Mouse (Mus musculus) embryonic fibroblast, embryonic 13.5 days (primary cell): ENCODE measurements at regions not wholly inside any gene's neighbourhood (a gene's known extent, or its start where the extent isn't known, plus 50 kb on each side); places are given as distances from the start of the nearest gene placed in this dataset.
"Not testable (repeated sequence)": the region's sequence is repeated elsewhere in the genome, so short reads cannot be mapped to it uniquely, and the experiment has no call there.

Experiments
- H3K27ac ChIP-seq: 2 replicates; pipeline ENCODE4 v1.5.1; 2012; ENCODE audit warnings: low read length, control low read depth, inconsistent platforms; ENCODE audit not compliant: insufficient read depth
- H3K4me1 ChIP-seq: 2 replicates; pipeline ENCODE4 v1.6.1; 2011; ENCODE audit warnings: low read length; ENCODE audit not compliant: control insufficient read depth, insufficient read depth
- H3K4me3 ChIP-seq: 2 replicates; pipeline ENCODE4 v1.5.1; 2011; ENCODE audit warnings: mild to moderate bottlenecking, control low read depth, low read length; ENCODE audit not compliant: insufficient read depth
- CTCF ChIP-seq: IDR thresholded peaks from 2 replicates; pipeline ENCODE4 v1.5.1; 2011; ENCODE audit warnings: mild to moderate bottlenecking, control low read depth, low read length, moderate library complexity, borderline replicate concordance; ENCODE audit not compliant: insufficient read depth
- POLR2A ChIP-seq: IDR thresholded peaks from 2 replicates; pipeline ENCODE4 v1.6.1; 2011; ENCODE audit warnings: low read depth, mild to moderate bottlenecking, control low read depth, low read length, moderate library complexity

DNA sequence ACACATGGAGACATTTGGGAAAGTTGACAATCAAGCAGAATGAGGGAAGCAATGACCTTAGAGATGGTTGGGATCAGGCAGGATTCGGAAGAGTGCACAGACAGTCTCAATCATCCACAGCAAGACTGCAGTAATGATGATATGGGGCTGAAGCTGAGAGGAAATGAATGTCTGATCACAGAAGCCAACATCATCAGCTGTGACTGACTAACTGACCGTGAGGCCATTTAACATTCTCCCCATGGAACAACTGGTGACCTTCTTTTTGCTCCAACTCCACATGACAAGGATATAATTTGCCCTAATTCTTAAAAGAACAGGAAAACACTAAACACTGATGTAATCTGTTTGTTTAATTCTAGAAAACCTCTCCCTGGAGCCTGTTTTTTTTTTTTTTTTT, 157.3 kb upstream of the P2ry1 start:
- Histone ChIP-seq H3K4me3 (no peak overlapping the region), H3K4me1 (no peaks in the 10 kb centered on the region), H3K27ac (no peak overlapping the region)
- TF ChIP-seq CTCF (no peak), POLR2A (no peak)

DNA sequence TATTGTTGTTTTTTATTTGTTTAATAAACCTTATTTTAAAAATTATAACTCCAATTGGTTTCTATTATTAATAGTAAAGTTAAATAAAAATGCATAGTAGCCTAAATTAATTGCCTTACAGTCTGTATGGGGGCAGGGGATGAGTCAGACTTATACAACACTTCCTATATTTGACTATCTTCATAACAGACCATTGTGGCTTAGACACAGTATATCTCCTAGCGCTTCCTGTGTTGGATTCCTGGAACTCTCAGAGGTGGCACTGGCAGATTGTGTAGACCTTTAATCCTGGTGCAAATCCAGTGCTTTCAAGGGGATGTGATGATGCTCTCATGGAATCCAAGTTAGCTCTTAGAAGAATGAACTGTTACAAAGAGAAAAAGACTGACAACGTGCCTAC, 154.2 kb upstream of the P2ry1 start:
- H3K4me3 ChIP-seq = no peak overlapping the region
- H3K27ac ChIP-seq = no peak overlapping the region
- TF ChIP-seq POLR2A (no peak), CTCF (no peak)
- no peaks in the 10 kb centered on the region for H3K4me1 ChIP-seq

DNA sequence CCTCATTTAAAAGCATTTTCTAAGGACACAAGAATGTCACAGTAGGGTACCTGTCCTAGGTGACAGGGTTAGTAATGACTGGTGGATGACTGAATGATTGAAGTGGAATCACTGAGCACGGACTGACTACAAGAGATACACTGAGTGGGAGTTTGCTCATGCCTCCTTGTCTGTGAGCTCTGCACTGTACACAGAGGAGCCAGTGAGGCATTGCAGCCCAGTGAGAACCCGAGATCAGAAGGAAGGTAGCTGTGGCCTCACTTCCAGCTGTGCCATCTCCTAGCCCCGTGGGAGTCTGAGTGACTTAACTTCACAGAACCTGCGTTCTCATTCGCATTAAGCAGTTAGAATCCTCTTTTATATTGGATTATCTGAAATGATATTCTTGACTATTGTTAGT, 148.8 kb upstream of the P2ry1 start:
- H3K27ac ChIP-seq = no peak overlapping the region
- no peak overlapping the region for H3K4me3 ChIP-seq
- TF ChIP-seq POLR2A = no peak
- H3K4me1 ChIP-seq = no peaks in the 10 kb centered on the region

DNA sequence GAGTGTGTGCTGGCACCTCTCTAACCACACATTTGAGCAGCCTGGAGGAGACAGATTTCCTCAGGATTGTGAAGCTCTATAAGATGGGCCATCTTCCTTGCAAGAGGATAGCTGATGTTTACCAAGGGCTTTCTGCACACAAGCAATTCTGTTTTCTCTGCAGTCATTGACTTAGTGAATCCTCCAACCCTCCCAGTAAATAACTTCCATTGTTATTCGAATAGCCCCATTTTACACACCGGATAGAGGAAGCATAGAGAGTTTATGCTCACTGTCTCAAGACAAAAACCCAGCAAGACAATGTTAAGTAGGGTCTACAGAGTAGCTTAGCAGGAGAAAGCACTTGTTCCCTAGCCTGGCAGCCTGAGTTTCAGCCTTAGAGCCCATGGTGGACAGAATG, 146.9 kb upstream of the P2ry1 start:
- TF ChIP-seq CTCF (no peak), POLR2A (no peak)
- Histone ChIP-seq H3K27ac (no peak overlapping the region), H3K4me3 (no peak overlapping the region), H3K4me1 (no peaks in the 10 kb centered on the region)

DNA sequence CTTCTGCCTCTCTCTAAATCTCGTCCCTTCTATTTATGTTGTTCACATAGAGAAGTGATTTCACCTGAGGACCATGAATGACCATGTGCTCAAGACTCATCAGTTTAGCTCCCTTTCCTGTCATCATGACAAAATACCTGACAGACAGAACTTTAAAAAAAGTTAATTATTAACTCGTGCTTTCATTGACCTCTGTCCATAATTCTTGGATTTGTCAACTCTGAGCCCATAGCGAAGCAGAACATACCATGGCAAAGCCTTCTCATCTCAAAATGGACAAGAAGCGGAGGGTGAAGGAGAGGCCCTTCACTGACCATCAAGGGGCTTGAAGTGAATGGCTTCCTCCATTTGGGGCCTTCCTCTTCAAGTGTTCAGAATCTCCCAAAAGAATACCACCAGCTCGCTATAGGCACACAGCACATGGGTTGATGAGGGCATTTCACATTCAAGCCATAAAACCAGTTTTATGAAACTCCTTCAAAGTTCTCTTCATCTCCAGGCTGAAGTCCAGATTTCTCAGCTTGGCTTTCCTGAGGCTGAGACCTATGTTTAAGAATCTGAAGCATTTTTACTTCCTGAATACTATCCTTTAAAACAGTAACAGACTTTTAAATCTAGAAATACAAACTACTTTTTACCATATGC, 144.0 kb upstream of the P2ry1 start:
- H3K4me1 ChIP-seq = no peaks in the 10 kb centered on the region; the same call in 1 of the 2 replicates
- TF ChIP-seq POLR2A (no peak), CTCF (no peak)
- H3K27ac ChIP-seq = no peak overlapping the region
- H3K4me3 ChIP-seq = no peak overlapping the region

DNA sequence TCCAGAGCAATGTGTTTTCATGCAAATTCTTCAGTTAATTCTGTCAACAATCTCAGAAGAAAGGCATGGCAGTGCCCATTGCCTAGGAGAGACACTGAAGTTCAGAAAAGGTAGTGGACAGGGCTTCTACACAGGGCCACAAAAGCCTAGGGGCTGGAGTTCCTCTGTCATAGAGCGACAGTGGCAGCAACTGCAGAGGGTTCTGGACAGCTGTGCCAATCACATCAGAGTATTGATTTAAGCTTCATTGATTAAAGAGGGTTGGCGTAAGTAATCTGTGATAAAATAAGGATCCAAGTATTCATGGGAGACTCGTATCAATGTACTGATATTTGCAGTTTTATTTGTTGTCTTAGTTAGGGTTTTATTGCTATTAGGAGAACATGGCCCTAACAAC, 143.5 kb upstream of the P2ry1 start:
- no peak overlapping the region for H3K4me3 ChIP-seq
- H3K4me1 ChIP-seq = no peaks in the 10 kb centered on the region; the same call in 1 of the 2 replicates
- H3K27ac ChIP-seq = no peak overlapping the region
- TF ChIP-seq CTCF (no peak), POLR2A (no peak)

DNA sequence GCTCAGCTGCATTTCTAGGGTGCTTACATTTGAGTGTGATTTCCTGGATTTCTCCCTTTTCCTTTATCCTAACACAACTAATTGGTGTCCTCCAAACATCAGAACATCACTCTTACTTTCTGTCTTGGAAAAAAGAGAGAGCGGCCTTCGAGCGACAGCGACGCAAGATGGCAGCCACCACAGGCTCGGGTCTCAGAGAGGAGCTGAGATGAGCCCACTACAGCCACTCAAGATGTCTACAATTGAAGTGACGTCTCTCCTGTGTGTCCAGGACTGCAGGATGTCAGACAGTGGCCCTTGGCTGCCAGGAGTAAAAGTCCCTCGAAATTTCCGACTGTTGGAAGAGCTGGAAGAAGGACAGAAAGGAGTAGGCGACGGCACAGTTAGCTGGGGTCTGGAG, 125.7 kb upstream of the P2ry1 start:
- not testable (repeated sequence) for H3K4me3 ChIP-seq, H3K4me1 ChIP-seq, H3K27ac ChIP-seq

DNA sequence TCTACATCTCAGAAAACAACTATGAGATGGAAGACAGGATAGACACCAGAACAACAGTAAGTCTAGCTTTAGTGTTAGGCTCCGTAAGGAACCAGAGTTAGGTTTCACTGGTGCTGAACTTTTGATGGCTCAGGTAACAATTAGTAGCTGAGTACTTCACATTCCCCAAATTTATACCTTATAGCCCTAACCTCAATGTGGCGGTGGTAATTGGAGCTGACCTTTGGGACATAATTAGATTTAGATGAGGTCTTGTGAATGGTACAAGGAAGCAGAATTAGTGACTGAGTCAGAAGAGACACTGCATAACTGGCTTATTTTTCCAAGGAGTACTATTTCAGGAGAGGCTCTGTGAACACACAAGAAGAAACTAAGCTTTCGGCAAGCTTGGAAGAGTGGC, 123.7 kb upstream of the P2ry1 start:
- H3K27ac ChIP-seq = no peak overlapping the region
- H3K4me3 ChIP-seq = no peak overlapping the region
- H3K4me1 ChIP-seq = no peaks in the 10 kb centered on the region
- no peak for TF ChIP-seq POLR2A
- no peak for TF ChIP-seq CTCF

DNA sequence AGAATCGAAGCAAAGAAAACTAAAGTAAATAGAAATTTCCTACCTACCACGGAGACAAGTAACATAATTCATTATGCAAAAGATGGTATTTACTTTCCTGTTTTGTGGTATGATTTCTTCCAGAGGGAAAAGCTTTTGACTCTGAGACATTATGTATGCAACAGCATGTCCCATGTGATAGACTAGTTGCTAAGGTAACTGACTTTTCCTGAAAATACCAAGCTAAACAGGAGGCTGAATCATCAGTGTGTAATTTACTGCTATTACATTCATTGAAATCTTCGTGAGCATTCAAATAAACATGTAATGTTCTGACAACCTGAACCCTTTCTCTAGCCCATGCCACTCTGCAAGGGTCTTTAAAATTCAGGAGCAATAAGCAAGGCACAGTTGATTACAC, 118.6 kb upstream of the P2ry1 start:
- TF ChIP-seq CTCF (no peak), POLR2A (no peak)
- no peaks in the 10 kb centered on the region for H3K4me1 ChIP-seq
- H3K27ac ChIP-seq = no peak overlapping the region
- H3K4me3 ChIP-seq = no peak overlapping the region

DNA sequence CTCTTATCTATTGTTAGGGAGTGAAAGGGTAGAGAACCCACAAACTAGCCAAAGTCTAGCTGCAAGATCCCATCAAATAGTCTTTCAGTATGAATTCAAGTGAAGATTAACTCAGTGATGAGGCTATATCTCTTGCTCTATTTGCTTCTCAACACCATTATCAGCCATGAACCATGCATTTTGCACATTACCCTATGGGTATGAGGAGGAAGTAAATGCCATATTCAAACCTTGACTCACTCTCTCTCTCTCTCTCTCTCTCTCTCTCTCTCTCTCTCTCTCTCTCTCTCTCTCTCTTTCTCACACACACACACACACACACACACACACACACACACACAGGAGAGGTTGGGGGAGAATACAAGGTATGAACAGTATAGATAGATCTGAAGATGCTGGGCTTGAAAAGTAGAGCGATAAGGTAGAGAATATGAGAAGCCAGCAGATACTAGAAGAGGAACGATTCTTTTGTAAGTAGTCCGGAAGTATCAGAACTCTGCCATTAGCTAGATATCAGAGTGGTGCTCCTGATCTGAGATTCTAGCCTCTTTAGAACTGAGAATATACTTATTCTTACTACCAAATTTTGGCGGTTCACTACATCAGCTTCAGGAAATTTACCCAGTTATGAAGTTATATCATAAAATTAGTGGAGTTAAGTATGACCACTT, 113.3 kb upstream of the P2ry1 start:
- no peak overlapping the region for H3K27ac ChIP-seq
- TF ChIP-seq CTCF (no peak), POLR2A (no peak)
- H3K4me3 ChIP-seq = no peak overlapping the region
- H3K4me1 ChIP-seq = no peaks in the 10 kb centered on the region

DNA sequence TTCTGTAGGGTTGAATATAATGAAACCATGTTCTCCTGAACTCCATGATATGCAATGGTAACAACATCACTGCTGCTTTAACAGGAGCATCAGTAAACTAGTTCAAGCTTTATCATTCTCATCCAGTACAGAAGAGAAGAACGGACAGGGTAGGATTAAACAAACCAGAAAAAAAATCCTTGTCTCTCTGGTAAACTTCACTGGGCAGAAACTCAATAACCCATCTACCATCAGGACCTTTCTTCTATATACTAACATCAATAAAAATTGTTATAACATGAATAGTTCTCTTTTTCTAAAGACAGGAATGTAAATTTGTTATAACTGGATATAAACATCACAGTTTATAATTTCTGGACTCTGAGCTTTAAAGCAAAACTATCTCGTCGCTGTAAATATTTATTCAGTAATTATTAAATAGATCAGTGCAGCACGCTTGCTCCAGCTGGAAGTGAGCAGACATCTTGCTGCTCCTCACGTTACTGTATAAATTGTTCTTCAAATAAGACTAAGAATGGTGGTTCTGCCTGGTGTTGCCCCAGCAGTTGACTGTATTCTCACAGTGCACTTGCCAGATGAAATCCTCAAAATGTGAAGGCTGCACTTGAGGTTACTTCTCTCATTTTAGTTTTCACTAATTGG, 104.8 kb upstream of the P2ry1 start:
- H3K4me3 ChIP-seq = no peak overlapping the region
- H3K4me1 ChIP-seq = no peaks in the 10 kb centered on the region
- TF ChIP-seq POLR2A (no peak), CTCF (no peak)
- H3K27ac ChIP-seq = no peak overlapping the region
